Mouse (Mus musculus) heart, embryonic 14.5 days (tissue): ENCODE data around the gene Qtrt2. TPM values are rescaled to one million over a fixed set of nuclear protein-coding genes. Genes with fewer than 3 reads are reported as not detected.

Source experiments
- ATAC-seq: fragments of 200-750 bp; cut with Nextera tagmentation; 2 replicates; pipeline ENCODE4 v1.8.0; 2017; ENCODE audit warnings: low read depth, moderate TSS enrichment; ENCODE audit not compliant: insufficient number of reproducible peaks, insufficient read depth, low FRiP score
- H3K27ac ChIP-seq, 2 experiments: fragments of 200-500 bp in 1 of 2; fragments of 300-500 bp in 1 of 2; sonication (generic) in 1 of 2; replicated peaks in 1 of 2; 2 replicates each; pipeline ENCODE4 v1.5.1; 2012 to 2014; ENCODE audit warnings: low read depth in 2 of 2, low read length in 2 of 2, control low read depth in 1 of 2, mild to moderate bottlenecking in 1 of 2, mixed read lengths in 1 of 2; ENCODE audit not compliant: control insufficient read depth in 1 of 2, insufficient read depth in 1 of 2
- H3K27me3 ChIP-seq: fragments of 300-500 bp; sonication (generic); 2 replicates; pipeline ENCODE4 v1.6.1; 2014; ENCODE audit warnings: mild to moderate bottlenecking, low read length, control low read depth; ENCODE audit not compliant: control insufficient read depth, insufficient read depth
- H3K36me3 ChIP-seq: fragments of 300-500 bp; sonication (generic); 2 replicates; pipeline ENCODE4 v1.6.1; 2014; ENCODE audit warnings: mild to moderate bottlenecking, control low read depth, low read length, mixed read lengths; ENCODE audit not compliant: control insufficient read depth, insufficient read depth
- H3K4me1 ChIP-seq, 2 experiments: fragments of 200-500 bp in 1 of 2; fragments of 300-500 bp in 1 of 2; sonication (generic) in 1 of 2; 2 replicates each; pipeline ENCODE4 v1.6.1; 2012 to 2014; ENCODE audit warnings: low read length in 2 of 2, control low read depth in 1 of 2, mixed read lengths in 1 of 2; ENCODE audit not compliant: control insufficient read depth in 2 of 2, insufficient read depth in 2 of 2
- H3K4me2 ChIP-seq: fragments of 300-500 bp; sonication (generic); 2 replicates; pipeline ENCODE4 v1.6.1; 2014; ENCODE audit warnings: mild to moderate bottlenecking, low read length
- H3K4me3 ChIP-seq, 2 experiments: fragments of 200-500 bp in 1 of 2; fragments of 300-500 bp in 1 of 2; sonication (generic) in 1 of 2; 2 replicates each; pipeline ENCODE4 v1.5.1; 2012 to 2014; ENCODE audit warnings: low read length in 2 of 2, mild to moderate bottlenecking in 2 of 2, control low read depth in 1 of 2, low read depth in 1 of 2, moderate library complexity in 1 of 2; ENCODE audit not compliant: control insufficient read depth in 1 of 2, insufficient read depth in 1 of 2
- H3K9ac ChIP-seq: fragments of 300-500 bp; sonication (generic); 2 replicates; pipeline ENCODE4 v1.6.1; 2014; ENCODE audit warnings: mild to moderate bottlenecking, low read length
- H3K9me3 ChIP-seq: fragments of 300-500 bp; sonication (generic); 2 replicates; pipeline ENCODE4 v1.6.1; 2016; ENCODE audit warnings: low read length, control low read depth; ENCODE audit not compliant: control insufficient read depth
- WGBS: fragments of 180-500 bp; shearing (Covaris S2); extraction: QIAGEN DNeasy Blood & Tissue Kit; methylation state at CpG from one replicate; pipeline ENCODE4 v1.1.7; 2014; 5-methylcytosine and 5-hydroxymethylcytosine counted together
- polyA plus RNA-seq: library from polyadenylated mRNA; unstranded; fragments of >200 nt; fragmentation: Nextera tagmentation; extraction: Ambion mirVana; gene quantifications from 2 replicates; pipeline ENCODE4 v1.2.1, GENCODE M21; 2014

The Qtrt2 gene
- 19.0 and 19.5 TPM in 2 replicates for polyA plus RNA-seq

GRCm38 (mm10) chr16:43926341-43926859, at the start of gene Qtrt2:
Gene Qtrt2 (minus strand): TSS chr16:43926809.
- no peaks in the 10 kb centered on the region for H3K36me3 ChIP-seq
- H3K9ac ChIP-seq = no peak within 1 kb of the TSS
- no peak for ATAC-seq
- H3K4me2 ChIP-seq = no peak within 1 kb of the TSS
- no peaks in the 10 kb centered on the region for H3K27me3 ChIP-seq
- H3K9me3 ChIP-seq = no peaks in the 10 kb centered on the region
- H3K27ac ChIP-seq = no peak within 1 kb of the TSS
- no peak within 1 kb of the TSS for H3K4me3 ChIP-seq
- H3K4me1 ChIP-seq = 0 out of 4 replicates have a peak, but pooled peaks cover 0 to 3% of the 10 kb centered on the region in 2 experiments
- WGBS = 64% methylated on average over 6 of the region's 6 CpGs

DNA sequence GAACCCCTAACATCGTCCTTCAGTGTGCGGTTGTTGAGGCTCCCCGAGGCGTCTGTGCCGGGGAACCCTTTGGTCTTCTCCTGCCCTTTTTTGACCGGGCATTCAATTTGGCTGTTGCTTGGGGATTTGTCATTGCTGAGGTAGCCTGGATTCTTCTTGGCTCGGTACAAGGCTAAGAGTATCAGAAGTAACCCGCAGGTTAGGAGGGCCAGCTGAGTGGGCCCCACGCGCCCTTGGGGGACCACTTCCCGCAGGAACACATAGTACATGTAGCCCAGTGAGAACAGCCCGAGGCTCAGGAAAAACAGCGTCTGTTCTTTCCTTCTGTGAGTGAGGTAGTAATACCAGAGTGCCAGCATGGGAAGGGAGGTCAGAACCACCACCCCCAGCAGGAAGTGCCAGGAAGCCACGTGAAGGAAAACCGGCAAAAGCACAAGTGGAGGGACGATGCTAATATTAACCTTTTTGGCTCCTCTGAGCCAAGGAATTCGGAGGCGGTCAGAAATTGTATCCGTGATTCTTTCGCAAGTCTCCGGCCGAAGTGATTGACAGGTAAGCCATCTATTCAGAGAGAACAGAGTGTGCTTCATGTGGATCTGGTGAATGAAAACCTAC, 47.1 kb upstream of the Qtrt2 start:
- no peak for ATAC-seq
- no peaks in the 10 kb centered on the region for H3K4me1 ChIP-seq
- no peak overlapping the region for H3K9ac ChIP-seq
- H3K27me3 ChIP-seq = no peaks in the 10 kb centered on the region; the same call in 1 of the 2 replicates
- WGBS = 80% methylated on average over 22 of the region's 22 CpGs
- H3K4me2 ChIP-seq = no peak overlapping the region
- H3K36me3 ChIP-seq = peaks cover under 1% of the 10 kb centered on the region; the same call in 1 of the 2 replicates
- no peak overlapping the region for H3K4me3 ChIP-seq
- no peaks in the 10 kb centered on the region for H3K9me3 ChIP-seq
- H3K27ac ChIP-seq = no peak overlapping the region

GRCm38 (mm10) chr16:43973147-43973546, 46.5 kb upstream of the Qtrt2 start:
- no peak overlapping the region for H3K9ac ChIP-seq
- H3K4me1 ChIP-seq = no peaks in the 10 kb centered on the region
- WGBS = 81% methylated on average over 11 of the region's 11 CpGs
- peaks cover 5% of the 10 kb centered on the region; the same call in 1 of the 2 replicates for H3K36me3 ChIP-seq
- no peak overlapping the region for H3K4me3 ChIP-seq
- H3K9me3 ChIP-seq = no peaks in the 10 kb centered on the region
- H3K4me2 ChIP-seq = no peak overlapping the region
- no peaks in the 10 kb centered on the region; the same call in 1 of the 2 replicates for H3K27me3 ChIP-seq
- H3K27ac ChIP-seq = no peak overlapping the region
- ATAC-seq = no peak

DNA sequence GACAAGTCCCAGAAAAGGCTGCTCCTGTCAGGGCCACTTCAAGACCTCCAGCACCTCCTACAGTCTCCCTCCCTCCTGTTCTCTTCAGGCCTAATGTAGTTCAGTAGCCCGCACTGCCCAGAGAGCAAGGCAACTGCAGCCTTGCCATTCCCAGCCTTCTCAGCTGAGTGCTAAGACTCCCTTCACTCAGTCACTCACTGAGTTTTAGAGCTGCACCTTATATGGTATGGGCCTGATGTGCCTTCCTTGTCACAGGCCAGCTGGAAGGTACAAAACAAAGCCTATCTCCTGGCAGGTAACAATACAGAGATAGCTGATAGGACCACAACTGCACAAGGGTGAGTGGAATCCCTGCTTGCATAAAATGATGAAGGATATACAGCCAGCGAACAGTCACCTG, 45.8 kb upstream of the Qtrt2 start:
- no peak for ATAC-seq

DNA sequence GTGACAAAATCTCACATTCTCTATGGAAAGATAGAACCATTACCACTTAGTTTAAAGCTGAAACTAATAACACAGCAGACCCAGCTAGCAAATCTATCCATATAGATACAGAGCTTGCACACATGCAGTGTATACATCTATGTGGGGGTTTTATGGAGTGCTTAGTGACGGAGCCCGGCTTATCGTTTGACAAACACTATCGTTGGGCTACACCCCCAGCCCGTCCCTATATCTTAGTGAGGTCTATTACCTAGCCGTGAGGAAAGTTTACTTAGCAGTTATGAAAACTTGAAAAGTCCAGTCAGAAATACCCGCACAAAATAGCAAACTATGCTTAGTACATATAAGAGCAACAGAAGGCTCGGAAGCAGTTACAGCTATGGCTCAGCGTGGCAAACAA, 45.1 kb upstream of the Qtrt2 start:
- H3K4me2 ChIP-seq = no peak overlapping the region
- no peak overlapping the region for H3K9ac ChIP-seq
- no peak overlapping the region for H3K4me3 ChIP-seq
- no peaks in the 10 kb centered on the region for H3K27me3 ChIP-seq
- H3K36me3 ChIP-seq = peaks cover 5% of the 10 kb centered on the region; the same call in 1 of the 2 replicates
- no peak overlapping the region for H3K27ac ChIP-seq
- no peaks in the 10 kb centered on the region for H3K4me1 ChIP-seq
- ATAC-seq = no peak
- WGBS = 91% methylated on average over 9 of the region's 9 CpGs
- no peaks in the 10 kb centered on the region for H3K9me3 ChIP-seq

More for the DNA sequence above, 45.8 kb upstream of the Qtrt2 start:
- Histone ChIP-seq H3K9ac (no peak overlapping the region), H3K27me3 (no peaks in the 10 kb centered on the region), H3K27ac (no peak overlapping the region), H3K4me1 (no peaks in the 10 kb centered on the region), H3K4me3 (no peak overlapping the region), H3K9me3 (no peaks in the 10 kb centered on the region), H3K4me2 (no peak overlapping the region), H3K36me3 (peaks cover 5% of the 10 kb centered on the region; the same call in 1 of the 2 replicates)
- WGBS = 84% methylated on average over 2 of the region's 2 CpGs

DNA sequence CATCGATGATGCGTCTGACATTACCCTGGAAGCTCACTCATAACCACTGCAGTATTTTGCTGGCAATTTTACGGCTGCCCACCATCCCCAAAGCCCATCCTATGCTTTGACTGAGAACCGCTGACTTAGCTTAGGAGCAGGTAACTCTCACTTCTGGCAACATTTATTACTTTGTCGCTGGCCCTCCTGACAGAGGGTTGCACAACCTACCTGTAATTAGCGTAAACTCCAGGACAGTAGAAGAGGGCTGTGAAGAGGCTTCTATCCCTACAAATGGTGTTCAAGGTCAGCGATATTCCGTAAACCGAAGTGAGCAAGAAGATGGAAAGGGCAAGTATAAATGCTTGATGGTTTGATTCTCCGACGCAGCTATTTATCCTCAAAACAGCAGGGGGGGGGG, 44.6 kb upstream of the Qtrt2 start:
- 93% methylated on average over 11 of the region's 11 CpGs for WGBS
- Histone ChIP-seq H3K4me1 (no peaks in the 10 kb centered on the region), H3K4me2 (no peak overlapping the region), H3K36me3 (peaks cover 5% of the 10 kb centered on the region; the same call in 1 of the 2 replicates), H3K9ac (no peak overlapping the region), H3K4me3 (no peak overlapping the region), H3K27ac (no peak overlapping the region), H3K9me3 (no peaks in the 10 kb centered on the region), H3K27me3 (no peaks in the 10 kb centered on the region)
- no peak for ATAC-seq

- Histone ChIP-seq H3K27me3 (no peaks in the 10 kb centered on the region), H3K9ac (no peak overlapping the region), H3K4me3 (no peak overlapping the region), H3K27ac (no peak overlapping the region), H3K4me2 (no peak overlapping the region), H3K4me1 (no peaks in the 10 kb centered on the region), H3K36me3 (peaks cover 5% of the 10 kb centered on the region; the same call in 1 of the 2 replicates), H3K9me3 (no peaks in the 10 kb centered on the region)
- 75% methylated on average over 3 of the region's 3 CpGs for WGBS
- no peak for ATAC-seq
Observed at GRCm38 (mm10) chr16:43970426-43970825, 43.8 kb upstream of the Qtrt2 start.
